7 mouse cellular contexts compared by ENCODE assay signal in the genomic region with DNA sequence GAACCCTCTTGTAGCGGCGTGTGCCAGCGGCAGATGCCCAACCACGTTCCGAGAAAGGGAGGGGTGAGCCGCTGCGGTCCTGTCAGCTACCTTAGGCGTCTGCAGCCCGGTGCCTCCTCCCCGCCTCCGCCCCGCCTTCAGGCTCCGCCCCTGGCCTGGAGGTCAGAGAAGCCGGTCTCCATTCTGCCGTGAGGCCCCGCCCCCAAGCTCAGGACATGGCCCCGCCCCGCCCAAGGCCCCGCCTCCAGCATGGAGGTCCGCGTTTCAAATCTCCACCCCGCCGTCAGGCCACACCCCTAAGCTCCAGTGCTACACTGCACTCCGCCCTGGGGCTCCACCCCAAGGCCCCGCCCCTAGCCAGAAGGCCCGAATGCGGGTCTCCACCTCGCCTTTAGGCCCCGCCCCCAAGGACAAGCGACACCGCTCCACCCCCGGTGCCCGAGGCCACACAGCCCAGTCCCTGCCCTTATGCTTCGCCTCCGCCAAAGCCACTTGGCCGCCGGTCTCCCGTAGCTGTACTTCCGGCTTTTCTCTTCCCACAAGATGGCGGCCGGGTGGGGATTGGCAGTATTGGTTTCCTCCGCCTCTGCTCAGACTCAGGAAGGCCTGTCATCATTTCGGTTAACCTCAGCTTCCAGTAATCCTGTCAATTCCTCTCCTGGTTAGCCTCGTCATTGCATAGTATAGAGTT. TPM values are rescaled to one million over a fixed set of nuclear protein-coding genes. Genes with fewer than 3 reads are reported as not detected.
DNase-seq lines count a peak whose midpoint lies in the region; ATAC-seq lines count a peak whose summit lies in the region.

Gpr155 (minus strand) TSS at position 217 of the 691 bp plus-strand sequence.

- DNase-seq in adrenal gland, adult 8-10 months: peak; percentile 100
- peak; percentile 100 for DNase-seq in embryo, embryonic 9.5 days (ENCODE audit: extremely low spot score)
- DNase-seq in gastrocnemius, postnatal 4 days (ENCODE audit: low spot score in 2 of 2): peak; percentile 99 to 100
- peak; percentile 97 to 98 for DNase-seq in left cerebral cortex, postnatal 36 days (ENCODE audit: low spot score in 2 of 2)
- DNase-seq in midbrain, embryonic 11.5 days (ENCODE audit: low spot score, missing footprints): peak; percentile 100
- DNase-seq in skeletal muscle tissue, adult 2 months (ENCODE audit: low read depth, low spot score): peak; percentile 100

- H3K27ac ChIP-seq in intestine, embryonic 16.5 days (ENCODE audit: low read length): peak within 1 kb of the TSS; percentile 69
- H3K27ac ChIP-seq in midbrain, embryonic 11.5 days (ENCODE audit: low read depth, low read length): no peak within 1 kb of the TSS

- no peaks in the 10 kb centered on the region for H3K27me3 ChIP-seq in intestine, embryonic 16.5 days (replicated peaks; ENCODE audit: control insufficient read depth, insufficient read depth, low read length)
- peaks cover 2% of the 10 kb centered on the region; the same call in 1 of the 2 replicates for H3K27me3 ChIP-seq in midbrain, embryonic 11.5 days (ENCODE audit: control insufficient read depth, insufficient read depth, low read length)

- peak; percentile 97 for ATAC-seq in intestine, embryonic 16.5 days
- ATAC-seq in midbrain, embryonic 11.5 days (ENCODE audit: low FRiP score): peak; percentile 99

- peak within 1 kb of the TSS; percentile 72 for H3K9ac ChIP-seq in intestine, embryonic 16.5 days (ENCODE audit: low read depth, low read length)
- peak within 1 kb of the TSS; percentile 58 for H3K9ac ChIP-seq in midbrain, embryonic 11.5 days (ENCODE audit: low read length)

- H3K4me1 ChIP-seq in intestine, embryonic 16.5 days (ENCODE audit: control insufficient read depth, insufficient read depth, low read length): peaks cover 3% of the 10 kb centered on the region; the same call in 1 of the 2 replicates
- H3K4me1 ChIP-seq in midbrain, embryonic 11.5 days (ENCODE audit: control insufficient read depth, insufficient read depth, low read length): peaks cover 3% of the 10 kb centered on the region; the same call in 1 of the 2 replicates

- H3K36me3 ChIP-seq in intestine, embryonic 16.5 days (ENCODE audit: control insufficient read depth, insufficient read depth, low read length): no peaks in the 10 kb centered on the region
- no peaks in the 10 kb centered on the region for H3K36me3 ChIP-seq in midbrain, embryonic 11.5 days (ENCODE audit: control insufficient read depth, insufficient read depth, low read length)

- intact Hi-C loops in left cerebral cortex, postnatal 36 days (cut with DNase I): no loop called here

- 1% methylated on average over 43 of the region's 44 CpGs for WGBS in intestine, embryonic 16.5 days
- 2% methylated on average over 35 of the region's 44 CpGs for WGBS in midbrain, embryonic 11.5 days

- no peaks in the 10 kb centered on the region for H3K9me3 ChIP-seq in intestine, embryonic 16.5 days (ENCODE audit: control insufficient read depth, low read length)
- H3K9me3 ChIP-seq in midbrain, embryonic 11.5 days (ENCODE audit: control insufficient read depth, low read length): no peaks in the 10 kb centered on the region

- peak within 1 kb of the TSS; percentile 76 for H3K4me3 ChIP-seq in intestine, embryonic 16.5 days (ENCODE audit: low read length)
- peak within 1 kb of the TSS; percentile 61 for H3K4me3 ChIP-seq in midbrain, embryonic 11.5 days (ENCODE audit: low read depth, low read length)

- peak within 1 kb of the TSS; percentile 94 for H3K4me2 ChIP-seq in intestine, embryonic 16.5 days (ENCODE audit: low read depth, low read length)
- H3K4me2 ChIP-seq in midbrain, embryonic 11.5 days: peak within 1 kb of the TSS; percentile 92

RNA-seq across cellular contexts. Expression of gene Gpr155, which starts in this region (rescaled TPM):
- 10 to 100 TPM in 1 of 4 experiments, 1 to 10 TPM in 3; 8.5 to 12.8 (median 9.1) TPM for total RNA-seq in adrenal gland, adult 8-10 months (2022)
- 10 to 100 TPM in 1 of 2 experiments, 1 to 10 TPM in 1; 9.6 to 10.9 TPM for total RNA-seq in gastrocnemius, postnatal 4 days (2021)
- polyA plus RNA-seq in intestine, embryonic 16.5 days (2015; fragmentation: Nextera tagmentation; extraction: Ambion mirVana): 15.1 and 17.5 TPM in 2 replicates
- total RNA-seq in left cerebral cortex, postnatal 36 days (2021): 10 to 100 TPM; 37.9 to 41.7 TPM
- polyA plus RNA-seq in midbrain, embryonic 11.5 days (2014; fragmentation: Nextera tagmentation; extraction: Ambion mirVana): 3.0 and 4.3 TPM in 2 replicates
